Mouse (Mus musculus) mature B cell (primary cell): Measurements from ENCODE around the gene Egfl7.

Experiments
- in situ Hi-C: fragments of 300-500 bp; cut with MboI; formaldehyde crosslinking; loops from 2 replicates; pipeline ENCODE4 v1.14.3; 2019

The Egfl7 gene

GRCm38 (mm10) chr2:26611054-26611453 lies 31.2 kb downstream of the Egfl7 start:
- in situ Hi-C loops = no loop called here

GRCm38 (mm10) chr2:26611896-26612295 lies 32.1 kb downstream of the Egfl7 start:
- in situ Hi-C loops = no loop called here

DNA sequence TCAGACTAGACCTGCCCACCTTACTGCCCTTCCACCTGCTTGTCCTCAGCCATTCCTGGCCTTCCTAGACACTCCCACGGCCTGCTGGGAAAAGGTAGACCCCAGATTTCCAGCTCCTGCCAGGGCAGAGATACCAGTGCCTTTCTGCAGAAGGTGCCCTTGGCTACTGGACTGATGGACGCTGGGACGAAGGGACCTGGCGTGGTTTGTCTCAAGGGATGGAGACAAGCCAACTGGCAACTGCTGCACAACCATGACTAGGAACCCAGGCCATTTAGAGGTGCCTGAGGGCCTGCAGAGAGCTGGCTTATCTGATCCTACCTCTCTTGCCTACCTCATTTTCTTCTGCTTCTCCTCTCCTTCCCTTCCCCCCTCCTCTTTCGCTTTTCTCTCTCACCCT lies 35.1 kb downstream of the Egfl7 start:
- in situ Hi-C loops = no loop called here

GRCm38 (mm10) chr2:26615459-26616124 lies 35.8 kb downstream of the Egfl7 start:
- in situ Hi-C loops = no loop called here

- in situ Hi-C loops = no loop called here
Measured at GRCm38 (mm10) chr2:26617331-26617730, 37.5 kb downstream of the Egfl7 start.

GRCm38 (mm10) chr2:26617928-26618327 lies 38.1 kb downstream of the Egfl7 start:
- in situ Hi-C loops = no loop called here

DNA sequence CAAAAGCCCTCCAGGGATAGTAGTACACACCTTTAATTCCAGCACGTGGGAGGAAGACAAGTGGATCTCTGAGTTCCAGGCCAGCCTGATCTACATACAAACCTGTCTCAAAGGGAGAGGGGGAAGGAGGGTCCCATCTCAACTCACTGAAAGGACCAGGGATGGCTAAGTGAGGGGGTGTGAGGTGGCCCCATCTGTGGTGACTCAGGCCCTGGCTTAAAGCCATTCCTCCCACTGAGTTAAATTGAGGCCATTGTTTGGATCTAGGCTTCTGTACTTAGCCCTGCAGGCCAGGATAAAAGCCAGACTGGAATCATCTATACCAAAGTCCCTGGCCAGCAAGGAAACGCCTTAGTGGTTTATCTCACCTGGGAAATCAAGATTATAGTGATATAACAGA lies 41.4 kb downstream of the Egfl7 start:
- in situ Hi-C loops = no loop called here

GRCm38 (mm10) chr2:26622984-26623383 lies 43.2 kb downstream of the Egfl7 start:
- in situ Hi-C loops = no loop called here

DNA sequence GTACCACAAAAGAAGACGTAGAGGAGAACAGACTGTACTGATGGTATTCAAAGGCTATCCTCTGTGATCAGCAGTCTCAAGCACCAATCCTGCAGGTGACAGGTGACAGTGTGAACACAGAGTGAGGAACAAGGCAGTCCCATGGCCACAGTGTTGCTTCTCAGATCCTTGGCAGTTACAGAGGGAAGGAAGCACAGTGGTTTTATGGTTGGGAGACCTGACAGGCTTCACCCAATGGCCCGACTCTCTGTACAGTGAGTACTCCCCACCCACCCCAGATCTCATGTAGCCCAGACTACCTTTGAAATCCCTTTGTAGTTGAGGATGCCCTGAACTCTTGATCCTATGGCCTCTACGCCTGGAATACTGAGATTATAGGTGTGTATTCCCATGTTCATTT lies 45.6 kb downstream of the Egfl7 start:
- in situ Hi-C loops = no loop called here

DNA sequence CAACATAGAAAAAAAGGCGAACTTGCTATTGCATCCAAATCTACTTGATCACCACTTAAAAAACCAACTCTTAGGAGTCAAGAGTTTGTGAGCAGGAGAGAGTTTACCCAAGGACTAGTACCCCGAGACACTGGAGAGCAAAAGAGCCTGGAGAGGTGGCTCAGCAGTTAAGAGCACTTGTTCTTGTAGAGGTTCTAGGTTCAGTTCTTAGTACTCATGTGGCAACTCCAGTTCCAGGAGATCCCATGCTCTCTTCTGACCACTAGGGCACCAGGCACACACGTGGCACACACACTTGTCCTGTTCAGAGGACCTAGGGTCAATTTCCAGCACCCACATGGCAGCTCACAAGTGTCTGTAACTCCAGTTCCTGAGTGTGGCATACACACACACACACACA lies 46.3 kb downstream of the Egfl7 start:
- in situ Hi-C loops = no loop called here

DNA sequence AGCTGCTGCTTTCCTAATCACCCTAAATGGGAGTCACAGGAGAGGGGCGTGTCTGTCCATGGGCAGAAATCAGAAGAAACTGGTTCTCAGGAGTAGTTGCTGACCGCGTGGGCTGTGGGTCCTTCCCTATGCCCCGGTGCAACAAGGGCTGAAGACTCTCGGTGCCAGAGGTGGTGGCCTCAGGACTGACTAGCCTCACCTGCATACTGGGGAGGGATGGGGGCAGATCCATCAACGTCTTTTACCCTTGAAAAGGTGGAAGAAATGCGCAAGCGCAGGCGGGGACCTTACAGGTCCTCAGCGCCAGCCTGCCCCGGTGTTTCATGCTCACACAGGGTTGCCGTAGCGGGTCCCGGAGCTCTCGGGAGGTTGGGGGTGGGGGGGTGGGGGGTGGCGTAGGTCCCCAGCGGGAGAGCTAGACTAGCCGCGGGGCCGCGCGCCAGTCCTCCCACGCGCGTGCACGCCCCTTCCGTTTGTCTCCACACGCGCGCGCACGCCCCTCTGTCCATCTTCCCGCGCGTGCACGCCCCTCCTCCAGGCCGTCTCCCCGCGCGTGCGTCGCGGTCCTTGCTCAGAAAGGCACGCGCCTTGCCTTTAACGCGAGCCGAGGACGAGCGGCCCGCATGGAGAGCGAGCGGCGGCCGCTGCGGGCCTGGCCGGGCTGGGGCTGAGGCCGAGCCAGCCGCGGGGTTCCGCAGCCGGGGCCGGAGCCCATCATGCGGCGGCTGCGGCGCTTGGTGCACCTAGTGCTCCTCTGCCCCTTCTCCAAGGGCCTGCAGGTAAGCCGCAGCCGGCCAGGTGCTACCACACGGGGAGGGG lies 48.3 kb downstream of the Egfl7 start, which contains the start of gene Fam69b:
Gene Fam69b, plus strand, starts transcription at position 537 of the 819 bp plus-strand sequence.
- in situ Hi-C loops = no loop called here

GRCm38 (mm10) chr2:26628792-26629437 lies 49.1 kb downstream of the Egfl7 start:
- in situ Hi-C loops = no loop called here

DNA sequence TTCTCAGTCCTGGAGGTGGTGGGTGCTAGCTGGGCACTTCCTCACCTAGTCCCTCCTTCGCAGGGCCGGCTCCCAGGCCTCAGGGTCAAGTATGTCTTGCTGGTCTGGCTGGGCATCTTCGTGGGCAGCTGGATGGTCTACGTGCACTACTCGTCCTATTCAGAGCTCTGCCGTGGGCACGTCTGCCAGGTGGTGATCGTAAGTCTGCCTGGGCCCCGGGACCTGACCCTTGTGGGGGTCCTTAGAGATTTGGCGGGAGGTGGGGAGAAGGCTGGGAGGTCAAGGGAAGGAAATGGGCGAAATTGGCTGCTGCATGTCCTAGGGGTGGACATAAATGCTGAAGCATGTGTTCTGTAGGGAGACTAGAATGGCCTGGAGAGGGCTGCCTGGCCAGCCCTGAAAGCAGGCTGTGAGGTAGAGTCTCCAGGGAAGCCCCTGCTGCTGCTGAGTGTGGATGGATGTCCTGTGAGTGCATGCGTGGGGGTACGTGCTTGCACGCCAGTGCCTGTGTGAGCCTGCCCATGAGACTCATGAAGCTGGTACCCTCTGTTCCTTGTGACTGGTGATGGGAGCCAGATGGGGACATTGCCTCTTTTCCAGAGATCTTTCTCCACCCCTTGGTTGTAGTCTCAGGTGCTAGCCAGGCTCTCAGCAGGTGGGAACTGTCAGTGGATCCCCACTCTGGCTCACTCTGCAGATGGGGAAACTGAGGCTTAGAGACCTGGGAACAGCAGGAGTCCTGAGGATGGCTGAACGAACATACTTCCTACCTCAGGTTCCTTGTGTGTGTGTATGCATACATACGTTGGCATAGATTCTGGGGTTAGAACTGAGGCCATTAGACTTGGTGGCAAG lies 53.0 kb downstream of the Egfl7 start:
- in situ Hi-C loops = no loop called here

- in situ Hi-C loops = no loop called here
Measured at GRCm38 (mm10) chr2:26633953-26634530, 54.2 kb downstream of the Egfl7 start.

DNA sequence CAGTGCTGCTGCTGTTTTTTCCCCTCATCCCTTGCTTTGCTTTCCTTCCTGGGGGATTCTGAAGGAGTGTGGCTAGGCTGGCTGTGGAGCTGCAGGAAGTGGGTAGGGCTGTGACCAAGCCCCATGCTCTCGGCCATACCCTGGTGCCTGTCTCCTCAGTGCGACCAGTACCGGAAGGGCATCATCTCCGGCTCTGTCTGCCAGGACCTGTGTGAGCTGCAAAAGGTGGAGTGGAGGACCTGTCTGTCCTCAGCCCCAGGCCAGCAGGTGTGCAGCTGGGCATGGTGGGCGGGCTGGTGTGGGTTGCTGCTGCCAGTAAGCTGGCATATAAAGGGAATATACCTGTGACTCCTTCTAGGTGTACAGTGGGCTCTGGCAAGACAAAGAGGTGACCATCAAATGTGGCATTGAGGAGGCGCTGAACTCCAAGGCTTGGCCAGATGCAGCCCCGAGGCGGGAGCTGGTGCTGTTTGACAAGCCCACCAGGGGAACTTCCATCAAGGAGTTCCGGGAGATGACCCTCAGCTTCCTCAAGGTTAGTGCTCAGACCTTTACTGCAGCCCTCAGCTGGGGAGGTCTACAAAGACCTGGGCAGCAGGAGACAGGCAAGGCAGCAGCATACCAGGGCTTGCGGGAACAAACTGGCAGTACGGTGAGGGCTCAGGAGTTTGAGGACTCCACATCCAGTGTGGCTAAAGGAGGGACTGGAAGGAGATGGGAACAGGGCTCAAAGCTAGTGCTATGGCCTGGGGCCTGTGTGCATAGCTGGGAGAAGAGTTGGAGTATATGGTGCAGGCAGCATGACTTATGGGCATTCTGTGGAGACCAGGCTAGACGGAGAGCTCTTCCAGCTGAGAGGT lies 55.0 kb downstream of the Egfl7 start:
- in situ Hi-C loops = loop anchor here (5.0 kb wide), 1 partner anchor 48 kb away; the partner anchor contains the start of gene Gm20532

DNA sequence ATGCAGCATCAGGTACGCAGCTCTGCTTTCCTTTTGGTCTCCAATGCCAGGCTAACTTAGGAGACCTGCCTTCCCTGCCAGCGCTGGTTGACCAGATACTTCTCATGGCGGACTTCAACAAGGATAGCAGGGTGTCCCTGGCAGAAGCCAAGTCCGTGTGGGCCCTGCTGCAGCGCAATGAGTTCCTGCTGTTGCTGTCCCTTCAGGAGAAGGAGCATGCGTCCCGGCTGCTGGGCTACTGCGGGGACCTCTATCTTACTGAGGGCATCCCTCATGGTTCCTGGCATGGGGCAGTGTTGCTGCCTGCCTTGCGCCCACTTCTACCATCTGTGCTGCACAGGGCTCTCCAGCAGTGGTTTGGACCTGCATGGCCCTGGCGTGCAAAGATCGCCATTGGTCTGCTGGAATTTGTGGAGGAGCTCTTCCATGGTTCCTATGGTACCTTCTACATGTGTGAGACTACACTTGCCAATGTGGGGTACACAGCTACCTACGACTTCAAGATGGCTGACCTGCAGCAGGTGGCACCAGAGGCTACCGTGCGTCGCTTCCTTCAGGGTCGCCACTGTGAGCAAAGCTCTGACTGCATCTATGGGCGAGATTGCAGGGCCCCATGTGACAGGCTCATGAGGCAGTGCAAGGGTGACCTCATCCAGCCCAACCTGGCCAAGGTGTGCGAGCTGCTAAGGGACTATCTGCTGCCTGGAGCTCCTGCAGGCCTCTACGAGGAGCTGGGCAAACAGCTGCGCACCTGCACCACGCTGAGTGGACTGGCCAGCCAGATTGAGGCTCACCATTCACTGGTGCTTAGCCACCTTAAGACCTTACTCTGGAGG lies 55.9 kb downstream of the Egfl7 start:
- in situ Hi-C loops = loop anchor here (5.0 kb wide), 1 partner anchor 48 kb away; the partner anchor contains the start of gene Gm20532

DNA sequence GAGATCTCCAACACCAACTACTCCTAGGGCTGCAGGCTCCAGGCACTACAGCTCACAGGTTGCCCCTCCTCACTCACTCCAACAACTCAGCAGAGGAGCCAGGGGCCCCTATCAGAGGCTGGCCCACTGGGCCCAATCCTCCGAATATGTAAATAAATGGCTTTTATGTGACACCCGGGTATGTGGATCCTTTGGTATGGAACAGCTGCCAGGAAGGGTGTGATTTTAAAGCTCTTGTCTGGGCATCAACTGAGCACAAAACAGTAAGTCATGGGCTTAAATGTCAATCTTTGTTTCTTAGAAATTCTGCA lies 56.5 kb downstream of the Egfl7 start:
- in situ Hi-C loops = loop anchor here (5.0 kb wide), 1 partner anchor 49 kb away; the partner anchor contains the start of gene Gm20532

GRCm38 (mm10) chr2:26637316-26637932 lies 57.6 kb downstream of the Egfl7 start:
- in situ Hi-C loops = loop anchor here (5.0 kb wide), 1 partner anchor 50 kb away; the partner anchor contains the start of gene Gm20532

DNA sequence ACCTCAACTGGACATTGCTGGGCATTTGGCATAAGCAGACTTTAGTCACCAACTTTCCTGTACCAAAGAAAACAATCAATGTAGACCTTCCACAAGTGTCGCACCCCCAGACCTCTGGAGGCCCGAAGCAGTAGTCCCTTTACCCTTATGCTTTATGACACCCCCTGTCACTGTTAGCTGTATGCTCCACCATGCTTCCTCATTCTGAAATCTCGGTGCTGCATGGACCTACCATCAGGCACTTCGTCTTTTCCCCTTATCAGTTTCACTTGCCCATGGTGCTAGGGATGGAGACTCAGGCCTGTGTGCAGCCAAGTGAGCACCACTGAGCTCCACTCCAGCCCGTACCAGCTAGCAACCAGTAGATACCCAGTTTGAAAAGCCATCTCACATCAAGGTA lies 58.2 kb downstream of the Egfl7 start:
- in situ Hi-C loops = loop anchor here (5.0 kb wide), 1 partner anchor 51 kb away; the partner anchor contains the start of gene Gm20532
